Mouse (Mus musculus): ENCODE measurements at regions not wholly inside any gene's neighbourhood (a gene's known extent, or its start where the extent isn't known, plus 50 kb on each side); places are given as distances from the start of the nearest gene placed in this dataset.

DNA sequence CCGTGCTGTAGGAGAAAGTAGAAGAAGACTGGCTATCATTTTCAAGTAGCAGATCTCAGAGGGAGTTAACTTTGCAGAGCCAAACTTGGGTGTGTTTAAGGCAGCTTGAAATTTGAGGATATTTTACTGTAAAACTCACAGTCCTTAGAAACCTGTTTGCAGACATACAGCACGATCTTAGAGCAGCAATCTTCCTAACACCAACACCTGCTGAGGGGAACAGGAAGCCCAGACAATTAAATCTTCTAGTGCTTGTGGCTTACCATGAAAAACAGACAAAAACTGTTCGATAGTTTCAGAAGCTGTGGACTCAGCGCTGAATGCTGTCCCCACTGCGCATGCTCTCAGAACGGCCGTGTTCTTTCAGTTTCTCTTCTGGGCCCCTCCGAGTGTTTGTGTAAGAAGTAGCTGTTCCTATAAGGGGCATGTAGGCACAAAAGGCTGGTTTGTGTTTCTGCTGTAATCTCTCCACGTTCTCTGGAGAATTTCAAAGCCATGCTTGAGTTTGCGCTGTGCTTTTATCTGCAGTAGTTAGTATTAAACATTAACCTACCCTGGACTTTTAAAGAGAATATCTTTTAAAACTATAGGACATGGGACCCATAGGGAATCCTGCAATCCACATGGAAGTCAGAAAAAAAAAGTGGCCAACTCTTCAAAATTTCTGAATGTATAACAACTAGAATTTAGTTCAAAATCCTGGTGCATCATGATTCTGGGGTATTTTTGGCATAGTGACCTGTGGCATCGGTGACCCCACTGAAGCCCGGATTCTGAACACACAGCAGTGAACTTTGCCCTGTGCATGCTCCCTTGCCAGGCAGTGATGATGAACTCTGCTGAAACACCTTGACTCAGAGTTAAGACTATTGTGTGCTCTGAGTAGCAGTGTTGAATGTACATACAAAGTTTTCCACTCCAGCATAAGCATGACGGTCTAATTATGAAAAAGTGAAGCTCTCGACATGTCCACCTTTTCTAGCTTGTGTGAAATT is 584.4 kb downstream of the Etnk1 start:
- no peak for DNase-seq (ENCODE audit: low read depth)

DNA sequence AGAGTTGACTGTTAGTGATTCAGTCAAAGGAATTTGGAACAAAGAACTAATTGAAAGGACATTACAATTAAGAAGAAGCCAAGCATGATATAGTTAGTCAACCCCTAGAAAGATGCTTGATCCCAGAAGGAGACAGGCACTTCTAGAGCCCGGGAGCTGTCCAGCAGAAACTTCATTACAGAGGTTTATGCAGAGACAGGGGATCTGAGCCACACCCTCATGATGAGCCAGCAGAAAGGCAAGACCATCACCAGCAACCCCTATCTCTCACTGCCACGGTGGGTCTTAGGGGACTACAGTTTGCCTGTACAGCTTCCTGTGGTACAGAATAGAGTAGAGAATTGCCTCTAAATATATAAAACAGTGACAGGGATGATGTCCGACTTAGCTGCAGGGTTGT is 590.4 kb downstream of the Etnk1 start:
- DNase-seq (ENCODE audit: low read depth): no peak

DNA sequence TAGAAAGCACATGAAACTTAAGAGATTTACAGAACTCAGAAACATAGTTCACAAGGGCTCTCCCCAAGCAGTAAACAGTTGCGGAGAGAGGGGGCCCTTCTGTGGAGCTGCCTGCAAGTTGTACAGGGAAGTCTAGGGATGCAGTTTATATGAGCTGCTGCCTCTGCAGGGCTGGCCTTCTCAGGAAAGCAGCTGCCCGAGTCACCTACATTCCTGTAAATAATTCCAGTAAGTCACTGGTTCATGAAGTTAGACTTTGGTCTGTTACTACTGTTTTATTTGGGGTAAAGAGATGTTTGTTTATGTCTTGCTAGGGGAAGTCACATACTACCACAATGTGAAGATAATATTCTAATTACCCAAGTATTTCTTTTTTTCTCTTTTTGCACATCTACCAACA is 601.1 kb downstream of the Etnk1 start:
- DNase-seq (ENCODE audit: low read depth): no peak

Data from fibroblast of lung, adult 2 months (primary cell).